Mouse (Mus musculus) liver, embryonic 14 days (tissue): ENCODE measurements around the gene Dnajc14. TPM values are rescaled to one million over a fixed set of nuclear protein-coding genes. Genes with fewer than 3 reads are reported as not detected.

Source experiments
- polyA plus RNA-seq: library from polyadenylated mRNA; depleted of rRNA; stranded (reverse); fragments of >200 nt; gene quantifications from 2 replicates; pipeline ENCODE4 v1.2.3, GENCODE M21; 2012; rRNA removed

Dnajc14 gene
- polyA plus RNA-seq, result 5.6 and 7.6 TPM in 2 replicates

DNA sequence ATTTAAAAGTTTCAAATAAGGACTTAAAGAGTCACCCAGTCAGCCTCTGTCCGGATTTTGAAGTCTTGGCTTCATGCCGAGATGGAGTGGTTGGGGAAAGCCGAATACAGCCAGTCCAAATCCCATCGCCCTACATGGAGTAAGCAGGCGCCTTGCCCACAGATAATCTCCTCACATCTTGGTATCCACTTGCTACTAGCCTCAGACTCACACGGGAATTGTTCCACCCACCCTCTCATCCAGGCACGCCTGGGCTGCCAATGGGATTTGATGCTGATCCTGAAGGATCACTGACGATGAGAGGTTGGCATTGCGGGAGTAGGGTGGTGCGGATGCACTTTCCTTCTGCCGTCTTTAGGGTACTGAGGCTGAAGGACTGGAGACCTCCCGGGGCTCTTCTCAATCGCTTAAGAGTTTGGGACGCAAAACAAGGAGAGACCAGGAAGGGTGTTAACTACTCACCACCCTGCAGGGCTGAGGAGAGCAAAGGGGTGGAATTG is at the start of gene Dnajc14:
TSS of gene Dnajc14 (plus strand) at position 292 of the 500 bp plus-strand sequence.

DNA sequence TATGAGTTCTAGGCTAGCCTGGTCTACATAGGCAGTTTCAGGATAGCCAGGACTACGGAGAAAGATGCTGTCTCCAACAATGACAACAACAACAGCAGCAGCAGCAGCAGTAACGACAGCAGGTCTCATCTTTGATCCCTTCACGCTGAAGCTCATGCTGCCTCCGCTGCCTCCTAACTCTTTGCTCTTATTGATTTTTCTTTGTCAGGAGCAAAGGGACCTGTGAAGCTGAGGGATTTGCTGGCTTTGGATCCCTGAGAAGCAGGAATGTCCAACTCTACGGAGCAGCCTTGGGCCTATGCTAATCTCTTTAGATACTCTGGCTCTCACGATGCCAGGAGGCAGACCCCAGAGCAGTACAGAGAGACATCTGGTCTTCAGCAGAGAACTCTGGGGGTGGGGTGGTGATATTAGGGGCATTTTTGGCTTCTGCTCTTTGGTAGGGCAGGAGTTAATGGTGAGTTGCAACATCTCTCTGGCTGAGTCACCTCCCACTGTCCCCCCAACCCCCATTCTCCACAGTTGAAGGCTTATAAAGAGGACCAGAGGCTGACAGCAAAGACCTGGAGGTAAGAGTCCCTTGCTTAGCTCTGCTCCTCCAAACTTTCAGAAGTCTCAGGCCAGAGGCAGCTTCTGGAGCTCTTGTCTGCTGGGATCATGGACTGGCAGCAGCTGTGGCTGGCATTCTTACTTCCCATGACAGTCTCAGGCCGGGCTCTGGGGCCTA is 13.3 kb upstream of the Dnajc14 start, which contains the start of gene Mmp19:
TSS of gene Mmp19 (plus strand) at position 513 of the 727 bp plus-strand sequence.

GRCm38 (mm10) chr10:128804271-128805091 is 619 bp downstream of the Dnajc14 start, which contains the start of gene Tmem198b:
Tmem198b (minus strand) TSS chr10:128804370.

GRCm38 (mm10) chr10:128817033-128817432 is 13.2 kb downstream of the Dnajc14 start, which contains the start of gene Sarnp:
Sarnp (plus strand) TSS chr10:128817333.

DNA sequence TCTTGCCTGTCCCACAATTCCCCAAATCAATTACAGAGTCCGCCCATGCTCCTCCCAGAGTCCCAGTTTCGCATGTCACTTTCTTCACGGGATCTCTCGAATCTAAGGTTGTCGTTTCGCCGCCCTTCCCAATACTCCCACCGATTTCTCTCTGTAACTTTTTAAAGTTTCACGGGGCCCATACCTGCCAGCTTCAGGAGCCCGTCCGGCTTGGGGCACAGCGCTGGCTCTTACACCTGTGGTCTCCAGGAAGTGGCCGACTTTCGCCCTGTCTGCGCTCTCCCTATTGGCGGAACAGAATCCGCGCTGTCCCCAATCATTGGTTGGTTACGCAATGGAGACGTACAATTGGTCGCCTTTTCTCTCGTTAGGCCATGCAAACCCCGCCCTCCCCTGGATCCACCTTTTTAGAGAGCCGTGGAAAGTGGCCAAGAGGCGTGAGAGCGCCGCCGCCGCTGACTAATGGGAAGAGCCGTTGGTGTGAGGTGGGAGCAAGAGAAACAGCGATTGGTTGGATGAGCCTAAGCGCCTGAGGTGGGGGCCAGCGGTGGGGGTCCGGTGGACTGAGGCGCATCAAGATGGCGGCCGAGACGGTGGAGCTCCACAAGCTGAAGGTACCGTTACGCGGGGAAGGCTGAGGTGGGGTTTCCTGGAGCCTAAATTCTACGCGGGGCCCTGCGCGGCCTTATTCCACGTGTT is 17.6 kb downstream of the Dnajc14 start, which contains the start of gene Ormdl2:
TSS of gene Ormdl2 (minus strand) at position 288 of the 699 bp plus-strand sequence.

Other genes with a start within 250 kb of the Dnajc14 start
- 134 TPM in 2 replicates for gene Pa2g4, start 238.1 kb upstream of the Dnajc14 start, polyA plus RNA-seq
- gene Erbb3, start 214.4 kb upstream of the Dnajc14 start, polyA plus RNA-seq, result 1.6 and 1.8 TPM in 2 replicates
- 772 and 943 TPM in 2 replicates for gene Rps26, start 177.3 kb upstream of the Dnajc14 start, polyA plus RNA-seq
- gene Ikzf4, start 158.1 kb upstream of the Dnajc14 start, polyA plus RNA-seq, result 0.10 and 0.13 TPM in 2 replicates
- gene Suox, start 130.0 kb upstream of the Dnajc14 start, polyA plus RNA-seq, result 7.1 and 8.4 TPM in 2 replicates
- gene Rab5b, start 107.8 kb upstream of the Dnajc14 start, polyA plus RNA-seq, result 18.4 and 20.3 TPM in 2 replicates
- gene Pmel, start 99.9 kb upstream of the Dnajc14 start, polyA plus RNA-seq, result 0.24 and 0.29 TPM in 2 replicates
- gene Cdk2, start 99.0 kb upstream of the Dnajc14 start, polyA plus RNA-seq, result 37.4 and 45.7 TPM in 2 replicates
- gene Dgka, start 59.2 kb upstream of the Dnajc14 start, polyA plus RNA-seq, result 1.6 and 1.8 TPM in 2 replicates
- gene Pym1, start 56.2 kb upstream of the Dnajc14 start, polyA plus RNA-seq, result 18.7 and 21.6 TPM in 2 replicates
- gene Mmp19, start 13.2 kb upstream of the Dnajc14 start, polyA plus RNA-seq, result 7.4 and 9.2 TPM in 2 replicates
- gene Tmem198b, start 308 bp downstream of the Dnajc14 start, polyA plus RNA-seq, result 2.0 and 2.3 TPM in 2 replicates
- 77.4 and 83.9 TPM in 2 replicates for gene Sarnp, start 13.3 kb downstream of the Dnajc14 start, polyA plus RNA-seq
- 43.0 and 48.9 TPM in 2 replicates for gene Ormdl2, start 17.6 kb downstream of the Dnajc14 start, polyA plus RNA-seq
- gene Gdf11, start 87.7 kb downstream of the Dnajc14 start, polyA plus RNA-seq, result 0.41 and 0.44 TPM in 2 replicates
- gene Cd63, start 96.9 kb downstream of the Dnajc14 start, polyA plus RNA-seq, result 31.3 TPM in 2 replicates
- 10.1 and 12.0 TPM in 2 replicates for gene Rdh5, start 118.8 kb downstream of the Dnajc14 start, polyA plus RNA-seq
- 91.9 and 94.0 TPM in 2 replicates for gene Bloc1s1, start 120.0 kb downstream of the Dnajc14 start, polyA plus RNA-seq
- 0.12 and 0.69 TPM in 2 replicates for gene Itga7, start 129.8 kb downstream of the Dnajc14 start, polyA plus RNA-seq
- gene Mettl7b, start 156.9 kb downstream of the Dnajc14 start, polyA plus RNA-seq, result 0.02 TPM in 2 replicates
- not detected in 2 replicates for gene Olfr9, start 185.4 kb downstream of the Dnajc14 start, polyA plus RNA-seq
- not detected in 2 replicates for gene Olfr763, start 206.7 kb downstream of the Dnajc14 start, polyA plus RNA-seq
- not detected in 2 replicates for gene Olfr764-ps1, start 235.8 kb downstream of the Dnajc14 start, polyA plus RNA-seq
- not detected in 2 replicates for gene Olfr765, start 245.9 kb downstream of the Dnajc14 start, polyA plus RNA-seq